Mouse (Mus musculus) Patski (cell line): ENCODE results near the gene Rap1gap. TPM values are rescaled to one million over a fixed set of nuclear protein-coding genes. Genes with fewer than 3 reads are reported as not detected.

Experiments
- ATAC-seq: fragments of 100-300 bp; one replicate; pipeline ENCODE4 v1.8.0; 2021
- CTCF ChIA-PET: fragments of 350-600 bp; sonication (Branson Sonifier 250); formaldehyde crosslinking; loops from one replicate; lab custom pipeline; 2022; ENCODE audit warnings: inconsistent platforms; lab: Charles Lee
- POLR2A ChIA-PET: fragments of 350-600 bp; sonication (Branson Sonifier 250); formaldehyde crosslinking; loops from one replicate; lab custom pipeline; 2022; ENCODE audit warnings: antibody characterized with exemption, inconsistent platforms; lab: Charles Lee
- DNase-seq: peaks from one replicate; pipeline ENCODE4 v3.0.0-alpha.2; 2011; ENCODE audit warnings: low read depth, low spot score
- H3K27me3 ChIP-seq: fragments of 371-371 bp; one replicate; pipeline ENCODE4 v1.5.1; 2021
- CTCF ChIP-seq: fragments of 100-300 bp; IDR thresholded peaks from one replicate; pipeline ENCODE4 v1.5.1; 2021
- in situ Hi-C: fragments of 300-500 bp; cut with MboI; formaldehyde crosslinking; loops from 3 replicates; pipeline ENCODE4 v1.11.1; 2018; ENCODE audit warnings: low pct_unique_long_range_greater_than_20kb, mixed read lengths
- polyA plus RNA-seq: library from polyadenylated mRNA; unstranded; gene quantifications from one replicate; pipeline ENCODE4 v1.2.3, GENCODE M21; 2021

Gene Rap1gap
- polyA plus RNA-seq, 1 experiment from 2014 or later: 48.4 TPM

DNA sequence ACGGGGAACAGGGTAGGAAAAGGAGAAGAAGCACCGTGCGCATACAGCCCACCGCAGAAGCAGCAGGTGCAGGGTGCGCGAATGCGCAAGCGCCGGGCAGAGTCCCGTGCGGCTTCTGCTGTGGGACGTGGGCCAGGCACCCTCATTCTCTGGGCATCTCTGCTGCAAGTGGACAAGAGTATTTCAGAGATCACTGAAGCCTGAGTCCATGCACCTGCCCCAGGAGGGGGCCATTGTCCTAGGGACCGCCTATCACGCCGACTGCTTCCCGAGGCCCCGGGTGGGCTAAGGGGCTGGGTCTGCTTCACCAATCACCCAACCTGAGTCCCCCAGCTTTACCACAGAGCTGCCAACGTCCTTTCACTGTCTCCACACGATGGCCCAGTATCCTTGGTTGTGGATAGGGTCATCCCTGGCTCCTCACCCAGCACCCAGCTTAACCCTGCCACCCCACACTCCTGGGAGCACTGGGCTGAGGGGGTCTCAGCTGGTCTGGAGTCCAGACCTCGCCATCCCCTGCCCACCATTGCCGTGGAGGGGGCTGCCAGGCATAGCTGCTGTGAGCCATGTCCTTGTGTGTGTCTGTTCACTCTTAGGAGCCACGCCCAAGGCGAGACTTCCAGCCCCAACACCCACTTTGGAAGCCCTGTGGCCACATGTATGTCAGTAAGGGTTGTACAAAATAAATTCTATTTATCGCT, 64.8 kb downstream of the Rap1gap start:
- CTCF ChIA-PET: interaction anchor here (0.8 to 1.9 kb wide), 8 partner anchors 9 to 107 kb away, joined by 3 to 11 read pairs (median 4); no protein-coding TSS in a partner anchor
- POLR2A ChIA-PET: interaction anchor here (0.6 to 0.9 kb wide), 2 partner anchors 106 to 181 kb away, joined by 3 to 5 read pairs; no protein-coding TSS in a partner anchor
- no peak for TF ChIP-seq CTCF
- no peak for DNase-seq
- no peaks in the 10 kb centered on the region for H3K27me3 ChIP-seq
- in situ Hi-C loops: no loop called here
- ATAC-seq: no peak

- H3K27me3 ChIP-seq: no peaks in the 10 kb centered on the region
- DNase-seq (no peak), ATAC-seq (no peak)
- ChIA-PET CTCF (interaction anchor here (0.8 to 1.9 kb wide), 8 partner anchors 10 to 106 kb away, joined by 3 to 11 read pairs (median 4); no protein-coding TSS in a partner anchor), POLR2A (no interaction called here)
- no peak for TF ChIP-seq CTCF
- in situ Hi-C loops: loop anchor here (5.0 to 10.0 kb wide), 3 partner anchors 67 to 225 kb away; partner anchors contain the start of gene Alpl
Measured at GRCm38 (mm10) chr4:137730134-137730533, 65.6 kb downstream of the Rap1gap start.

- DNase-seq (no peak), ATAC-seq (no peak)
- no peak for TF ChIP-seq CTCF
- ChIA-PET CTCF (interaction anchor here (1.1 to 1.9 kb wide), 3 partner anchors 59 to 105 kb away, joined by 3 to 11 read pairs (median 10); no protein-coding TSS in a partner anchor), POLR2A (no interaction called here)
- H3K27me3 ChIP-seq: no peaks in the 10 kb centered on the region
- in situ Hi-C loops: loop anchor here (5.0 to 10.0 kb wide), 3 partner anchors 67 to 224 kb away; partner anchors contain the start of gene Alpl
Measured at GRCm38 (mm10) chr4:137730757-137731156, 66.2 kb downstream of the Rap1gap start.

DNA sequence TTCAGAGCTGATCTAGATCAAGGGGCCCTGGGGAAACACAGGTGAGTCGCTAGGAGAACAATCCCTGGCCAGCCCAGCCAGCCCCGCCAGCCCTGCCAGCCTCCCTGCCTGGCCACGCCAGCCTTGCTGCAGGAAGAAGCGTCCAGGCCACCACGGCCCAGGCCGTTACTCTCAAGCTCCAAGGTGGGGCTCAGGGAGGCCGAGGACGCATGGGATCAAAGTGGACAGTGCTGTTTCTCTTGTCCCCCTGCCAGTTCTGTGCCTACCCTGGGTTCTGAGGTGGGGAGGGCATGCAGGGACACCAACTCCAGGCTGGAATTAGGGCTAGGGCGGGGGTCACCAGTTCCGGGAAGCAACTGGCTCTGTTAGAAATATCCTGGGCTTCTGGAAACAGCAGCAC, 67.4 kb downstream of the Rap1gap start:
- CTCF ChIA-PET: interaction anchor here (1.3 kb wide), 1 partner anchor 58 kb away, joined by 3 read pairs; no protein-coding TSS in a partner anchor
- in situ Hi-C loops: loop anchor here (5.0 to 10.0 kb wide), 3 partner anchors 65 to 223 kb away; partner anchors contain the start of gene Alpl
- ATAC-seq: no peak
- TF ChIP-seq CTCF: no peak
- DNase-seq: no peak
- H3K27me3 ChIP-seq: no peaks in the 10 kb centered on the region
- POLR2A ChIA-PET: interaction anchor here (0.6 kb wide), 2 partner anchors 53 to 534 kb away, joined by 3 to 5 read pairs; no protein-coding TSS in a partner anchor

- in situ Hi-C loops: loop anchor here (5.0 to 10.0 kb wide), 3 partner anchors 65 to 222 kb away; partner anchors contain the start of gene Alpl
- ChIA-PET CTCF (no interaction called here), POLR2A (interaction anchor here (0.6 kb wide), 2 partner anchors 266 to 533 kb away, joined by 3 to 5 read pairs; no protein-coding TSS in a partner anchor)
- TF ChIP-seq CTCF: no peak
- DNase-seq (no peak), ATAC-seq (no peak)
- no peaks in the 10 kb centered on the region for H3K27me3 ChIP-seq
Measured at GRCm38 (mm10) chr4:137732361-137732760, 67.8 kb downstream of the Rap1gap start.

DNA sequence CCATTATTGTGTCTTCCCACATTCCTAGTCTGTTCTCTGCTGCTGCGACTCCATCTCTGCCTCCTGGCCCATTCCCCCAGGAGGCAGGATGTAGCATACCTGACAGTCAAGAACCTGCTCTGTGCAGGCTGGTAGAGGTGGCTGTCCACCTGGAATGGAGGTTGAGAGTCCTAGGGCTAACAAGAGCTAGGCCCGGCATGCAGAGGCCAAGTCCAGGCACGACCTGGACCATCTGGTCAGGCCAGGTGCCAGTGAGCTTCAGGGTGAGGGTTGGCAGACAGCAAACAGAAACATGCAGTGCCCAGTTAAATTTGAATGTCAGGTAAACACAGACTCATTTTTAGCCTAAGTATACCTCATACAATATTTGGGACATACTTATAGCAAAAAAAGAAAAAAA, 68.4 kb downstream of the Rap1gap start:
- in situ Hi-C loops: loop anchor here (5.0 to 10.0 kb wide), 3 partner anchors 64 to 222 kb away; partner anchors contain the start of gene Alpl
- no peak for DNase-seq
- no peak for TF ChIP-seq CTCF
- no peaks in the 10 kb centered on the region for H3K27me3 ChIP-seq
- CTCF ChIA-PET: no interaction called here
- ATAC-seq: no peak
- POLR2A ChIA-PET: interaction anchor here (0.6 kb wide), 1 partner anchor 265 kb away, joined by 3 read pairs; no protein-coding TSS in a partner anchor

- in situ Hi-C loops: loop anchor here (5.0 to 10.0 kb wide), 3 partner anchors 64 to 221 kb away; partner anchors contain the start of gene Alpl
- H3K27me3 ChIP-seq: no peaks in the 10 kb centered on the region
- CTCF ChIA-PET: no interaction called here
- ATAC-seq: no peak
- POLR2A ChIA-PET: no interaction called here
- no peak for DNase-seq
- TF ChIP-seq CTCF: no peak
Measured at GRCm38 (mm10) chr4:137733459-137733858, 68.9 kb downstream of the Rap1gap start.

GRCm38 (mm10) chr4:137736220-137736701, 71.7 kb downstream of the Rap1gap start:
- ATAC-seq: peak; percentile 31
- DNase-seq: no peak
- H3K27me3 ChIP-seq: no peaks in the 10 kb centered on the region
- CTCF ChIA-PET: no interaction called here
- POLR2A ChIA-PET: interaction anchor here (0.5 kb wide), 1 partner anchor 55 kb away, joined by 3 read pairs; no protein-coding TSS in a partner anchor
- TF ChIP-seq CTCF: no peak
- in situ Hi-C loops: loop anchor here (10.0 kb wide), 1 partner anchor 219 kb away; no protein-coding TSS in a partner anchor

GRCm38 (mm10) chr4:137737760-137738159, 73.2 kb downstream of the Rap1gap start:
- ChIA-PET POLR2A (interaction anchor here (1.3 kb wide), 1 partner anchor 57 kb away, joined by 3 read pairs; no protein-coding TSS in a partner anchor), CTCF (interaction anchor here (0.9 to 1.3 kb wide), 2 partner anchors 11 to 98 kb away, joined by 3 read pairs; no protein-coding TSS in a partner anchor)
- H3K27me3 ChIP-seq: no peaks in the 10 kb centered on the region
- DNase-seq (no peak), ATAC-seq (no peak)
- no peak for TF ChIP-seq CTCF
- in situ Hi-C loops: loop anchor here (10.0 kb wide), 1 partner anchor 217 kb away; no protein-coding TSS in a partner anchor

DNA sequence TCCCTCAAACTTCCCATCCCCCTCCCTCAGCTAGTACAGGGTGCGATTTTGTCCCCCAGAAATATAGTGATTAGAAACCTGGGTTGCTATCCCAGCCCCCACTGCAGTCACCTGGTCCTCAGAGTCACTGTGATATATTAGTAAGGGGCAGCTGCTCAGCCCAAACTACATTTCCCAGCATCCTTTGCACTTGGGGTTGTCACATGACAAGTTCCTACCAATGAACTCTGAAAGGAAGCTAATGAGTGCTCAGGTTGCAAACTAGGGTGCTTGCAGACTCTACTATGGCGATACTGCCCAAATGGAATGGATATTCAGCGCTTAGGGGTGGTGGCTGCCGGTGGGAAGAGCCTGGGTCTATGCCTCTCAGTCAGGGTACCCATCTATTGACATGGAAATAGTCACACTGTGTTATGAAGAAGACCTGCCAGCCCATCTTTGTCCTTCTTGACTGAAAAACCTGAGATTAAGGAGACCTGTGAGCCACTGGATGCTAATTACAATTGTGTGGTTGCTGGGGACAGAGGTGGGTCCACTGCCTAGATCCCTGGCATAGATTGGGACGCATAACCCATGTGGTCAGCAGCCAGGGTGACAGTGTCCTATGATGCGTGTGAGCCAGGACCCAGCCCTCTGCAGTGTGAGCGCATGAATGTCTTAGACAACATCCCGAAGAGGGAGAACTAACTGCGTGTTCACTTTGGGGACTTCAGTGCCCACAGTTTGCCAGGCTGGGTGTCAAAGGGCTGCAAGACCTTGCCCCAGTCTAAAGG, 74.8 kb downstream of the Rap1gap start:
- in situ Hi-C loops: loop anchor here (10.0 kb wide), 1 partner anchor 215 kb away; no protein-coding TSS in a partner anchor
- TF ChIP-seq CTCF: no peak
- H3K27me3 ChIP-seq: no peaks in the 10 kb centered on the region
- DNase-seq (no peak), ATAC-seq (no peak)
- ChIA-PET POLR2A (no interaction called here), CTCF (no interaction called here)
